Mouse (Mus musculus) spleen, adult 18-20 months (tissue): Measurements from ENCODE around the gene Adamts7.

Experiments
- DNase-seq, 2 experiments: peaks; one replicate each; pipeline ENCODE4 v3.0.0; 2022; ENCODE audit warnings: mixed read lengths in 2 of 2

Adamts7 gene

DNA sequence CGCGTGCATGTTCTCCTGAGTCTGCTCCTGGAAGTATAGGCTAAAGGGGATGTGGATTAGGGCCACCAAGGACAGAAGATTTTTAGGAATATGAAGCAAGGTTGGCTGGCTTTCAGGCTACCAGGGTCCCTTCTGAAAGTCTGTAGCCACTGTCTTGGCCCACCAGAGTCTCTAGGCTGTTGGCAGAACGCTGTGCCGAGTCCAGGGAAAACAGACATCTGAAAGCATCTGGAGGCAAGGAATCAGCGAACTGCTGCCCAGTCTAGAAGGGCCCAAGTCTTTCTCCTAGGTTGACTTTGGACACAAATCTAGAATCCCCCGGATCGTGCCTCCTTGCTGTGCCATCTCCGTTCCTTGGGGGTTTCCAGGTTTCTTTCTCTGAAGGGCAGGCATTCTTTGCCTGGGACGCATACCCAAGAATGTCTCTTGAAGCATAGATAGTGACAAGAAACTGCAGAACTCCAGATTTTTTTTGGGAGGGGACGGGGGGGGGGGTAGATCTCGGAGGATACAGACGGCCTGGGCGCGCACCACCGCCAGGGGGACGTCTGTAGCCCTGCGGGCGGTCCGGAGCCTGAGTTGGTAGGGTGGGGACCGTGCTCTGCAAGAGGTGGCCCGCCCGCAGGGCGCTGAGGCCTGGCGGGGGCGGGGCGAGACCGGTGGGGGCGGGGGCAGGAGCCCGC lies 485 bp upstream of the Adamts7 start:
- DNase-seq: peak; percentile 26 to 40

GRCm38 (mm10) chr9:90163749-90164095 lies 853 bp downstream of the Adamts7 start:
- no peak for DNase-seq

- no peak for DNase-seq
Observed at GRCm38 (mm10) chr9:90164670-90165453, 2.0 kb downstream of the Adamts7 start.

DNA sequence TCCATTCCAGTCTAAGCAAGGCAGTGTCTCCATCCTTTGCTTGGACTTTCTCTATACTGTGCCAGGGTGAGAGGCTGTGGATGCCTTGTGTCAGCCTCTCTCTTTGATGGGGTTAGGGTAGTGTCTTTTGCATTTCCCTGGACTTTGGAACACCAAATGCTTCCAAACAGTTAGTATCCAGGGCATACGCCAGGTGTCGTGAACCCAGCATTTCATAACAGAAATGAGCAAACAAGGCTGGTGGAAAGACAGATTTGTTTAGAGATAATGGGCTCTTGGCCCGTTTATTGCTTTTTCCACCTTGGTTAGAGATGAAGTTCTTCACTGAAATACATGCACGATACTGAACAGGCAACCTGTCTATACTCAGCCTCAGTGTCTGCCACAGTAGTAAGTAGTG lies 2.7 kb downstream of the Adamts7 start:
- no peak for DNase-seq

GRCm38 (mm10) chr9:90166615-90167014 lies 3.7 kb downstream of the Adamts7 start:
- DNase-seq: no peak

DNA sequence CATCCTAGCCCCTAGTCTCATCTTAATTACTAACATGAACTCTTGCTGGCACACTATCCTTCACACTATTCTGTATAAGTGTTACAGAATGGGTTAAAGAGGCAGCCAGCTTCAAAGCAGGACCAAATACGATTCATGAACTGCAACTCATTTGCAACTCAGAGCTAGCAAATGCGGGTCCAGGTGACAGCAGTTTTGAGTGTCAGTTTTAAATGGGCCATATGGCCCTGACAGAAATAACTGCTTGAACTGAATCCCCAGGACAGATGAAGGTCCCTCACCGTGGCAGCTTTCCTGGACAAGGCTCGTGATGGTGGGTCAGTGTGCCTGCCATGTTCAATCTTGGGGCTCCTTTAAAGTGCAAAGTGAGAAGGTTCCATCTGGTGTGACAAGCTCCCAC lies 7.1 kb downstream of the Adamts7 start:
- DNase-seq: no peak

- no peak for DNase-seq
Observed at GRCm38 (mm10) chr9:90171421-90171820, 8.6 kb downstream of the Adamts7 start.

DNA sequence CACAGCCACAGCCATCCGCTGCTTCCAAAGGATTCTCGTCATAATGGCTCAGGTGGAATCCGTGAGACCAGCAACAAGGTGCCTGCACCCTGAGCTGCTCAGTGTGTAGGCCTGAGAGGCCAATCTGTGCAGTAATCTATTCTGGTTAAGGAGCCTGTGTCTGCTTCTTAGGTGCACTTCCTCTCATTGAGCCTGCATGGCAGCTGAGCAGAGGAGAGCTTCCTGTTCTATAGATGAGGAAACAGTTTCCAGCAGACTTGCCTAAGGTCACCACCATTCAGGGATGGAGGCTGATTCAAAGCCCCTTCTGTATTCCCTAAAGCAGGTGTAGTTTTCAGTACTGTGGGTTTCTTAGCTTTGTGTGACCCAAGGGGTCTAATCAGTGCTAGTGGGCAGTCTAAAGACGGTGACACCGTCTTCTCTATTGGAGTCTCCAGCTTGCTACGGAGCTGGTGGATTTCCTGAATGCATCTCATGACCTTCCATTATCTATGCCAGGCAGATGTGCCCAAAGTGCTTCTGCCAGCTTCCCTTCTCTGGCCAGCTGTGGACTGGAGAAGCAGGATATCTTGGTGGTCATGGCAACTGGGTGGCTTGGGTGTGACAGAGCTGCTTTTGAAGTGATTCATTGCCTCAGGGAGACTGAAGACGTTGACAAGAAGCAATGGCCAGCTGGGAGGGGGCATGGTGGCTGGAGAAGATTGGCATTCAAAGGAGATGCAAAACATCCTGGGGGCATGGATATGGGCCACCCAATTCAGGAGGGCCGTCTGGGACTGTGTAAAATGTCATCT lies 9.9 kb downstream of the Adamts7 start:
- DNase-seq: no peak

- DNase-seq: no peak
Observed at GRCm38 (mm10) chr9:90173330-90173729, 10.5 kb downstream of the Adamts7 start.

GRCm38 (mm10) chr9:90179409-90179808 lies 16.5 kb downstream of the Adamts7 start:
- DNase-seq: no peak

GRCm38 (mm10) chr9:90181656-90182388 lies 19.0 kb downstream of the Adamts7 start:
- no peak for DNase-seq

- DNase-seq: no peak
Observed at GRCm38 (mm10) chr9:90182636-90183421, 20.0 kb downstream of the Adamts7 start.

- DNase-seq: no peak
Observed at GRCm38 (mm10) chr9:90183550-90183949, 20.7 kb downstream of the Adamts7 start.

- DNase-seq: no peak
Observed at GRCm38 (mm10) chr9:90184116-90184515, 21.2 kb downstream of the Adamts7 start.

GRCm38 (mm10) chr9:90185356-90185910 lies 22.6 kb downstream of the Adamts7 start:
- no peak for DNase-seq

- DNase-seq: no peak
Observed at GRCm38 (mm10) chr9:90188893-90189292, 26.0 kb downstream of the Adamts7 start.

DNA sequence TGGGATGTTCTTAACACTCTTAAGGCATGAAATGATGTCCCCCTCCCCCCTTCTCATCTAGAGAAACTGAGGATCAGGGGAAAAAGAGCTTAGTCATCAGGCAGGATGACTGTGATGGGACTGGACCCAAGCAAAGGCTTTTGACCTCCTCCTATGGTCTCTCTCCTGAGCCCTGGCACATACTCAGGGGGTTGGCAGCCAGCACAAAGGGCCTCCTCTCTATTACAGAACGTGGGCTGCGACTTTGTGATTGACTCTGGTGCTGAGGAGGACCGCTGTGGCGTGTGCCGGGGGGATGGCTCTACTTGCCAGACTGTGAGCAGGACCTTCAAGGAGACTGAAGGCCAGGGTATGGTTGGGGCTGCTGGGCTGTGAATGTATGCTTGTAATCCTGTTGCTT lies 26.5 kb downstream of the Adamts7 start:
- no peak for DNase-seq

DNA sequence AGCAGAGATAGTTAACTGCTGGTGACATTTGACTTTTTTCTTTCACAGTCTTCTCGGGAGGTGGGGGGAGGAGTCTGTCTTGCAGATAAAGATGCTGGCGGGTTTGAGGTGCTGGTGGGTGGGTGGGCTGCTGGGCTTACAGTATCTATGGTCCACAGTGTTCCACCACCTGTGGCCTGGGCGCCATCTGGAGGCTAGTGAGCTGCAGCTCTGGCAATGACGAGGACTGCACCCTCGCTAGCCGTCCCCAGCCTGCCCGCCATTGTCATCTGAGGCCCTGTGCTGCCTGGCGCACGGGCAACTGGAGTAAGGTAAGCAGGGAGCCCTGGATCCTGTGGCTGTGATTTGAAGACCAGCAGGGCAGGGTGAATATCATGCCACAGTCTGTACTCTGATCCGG lies 32.1 kb downstream of the Adamts7 start:
- DNase-seq: no peak

- no peak for DNase-seq
Observed at GRCm38 (mm10) chr9:90196262-90196661, 33.4 kb downstream of the Adamts7 start.

DNA sequence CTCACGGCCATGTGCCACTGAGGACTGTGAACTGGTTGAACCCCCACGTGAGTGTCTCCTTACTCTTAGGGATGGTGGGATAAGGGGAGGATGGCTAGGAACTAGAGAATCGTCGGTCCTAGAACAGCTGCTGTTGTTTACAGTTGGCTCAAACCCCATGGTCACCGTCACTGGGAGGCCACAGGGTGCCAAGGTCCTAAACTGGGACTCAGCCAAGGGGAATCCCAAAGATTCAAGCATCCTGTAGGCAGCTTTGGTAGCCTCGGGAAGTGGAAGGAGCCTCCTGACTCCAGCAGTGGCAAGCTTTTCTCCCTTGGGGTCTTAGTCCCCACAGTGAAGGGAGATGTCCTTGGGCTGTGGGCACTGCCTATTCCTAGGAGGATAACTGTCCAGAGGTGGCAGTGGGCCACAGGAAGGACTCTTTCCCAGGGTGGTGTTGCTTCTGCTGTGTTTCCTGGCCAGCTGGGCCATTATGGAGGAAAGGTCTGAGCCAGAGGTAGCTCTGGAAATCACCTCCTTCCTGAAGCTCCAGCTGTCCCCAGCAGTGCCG lies 34.3 kb downstream of the Adamts7 start:
- no peak for DNase-seq

DNA sequence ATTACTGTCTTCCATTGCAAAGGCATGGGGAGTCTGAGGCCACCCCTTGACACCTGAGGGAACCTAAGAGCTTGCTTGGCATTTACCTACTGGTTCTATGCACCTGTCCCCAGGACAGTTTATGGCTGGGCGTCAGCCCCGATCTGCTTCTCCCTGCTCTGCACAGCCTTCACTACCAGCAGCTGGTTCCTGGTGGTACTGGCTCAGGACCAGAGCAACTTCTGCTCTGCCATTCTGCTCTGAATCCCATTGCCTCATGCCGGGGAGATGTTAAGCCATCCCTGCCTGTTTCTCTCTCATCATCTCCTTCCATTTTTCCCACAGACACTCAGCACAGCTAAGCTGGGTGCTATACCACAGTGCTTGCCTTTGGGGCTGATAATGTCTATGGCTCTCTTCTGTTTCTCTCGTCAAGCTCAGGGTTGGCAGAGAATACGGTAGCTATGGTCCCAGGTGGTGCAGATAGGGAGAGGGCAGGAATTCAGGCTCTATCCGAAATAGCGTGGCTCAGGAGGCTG lies 35.1 kb downstream of the Adamts7 start:
- no peak for DNase-seq
